Mouse (Mus musculus) heart, postnatal 4 days (tissue): ENCODE results near the gene Ganab. TPM values are rescaled to one million over a fixed set of nuclear protein-coding genes. Genes with fewer than 3 reads are reported as not detected.
"Not testable (repeated sequence)": the region's sequence is repeated elsewhere in the genome, so short reads cannot be mapped to it uniquely, and the experiment has no call there.

ENCODE experiments used
- DNase-seq: peaks from one replicate; pipeline ENCODE4 v3.0.0; 2021
- total RNA-seq, 2 experiments: library from RNA; stranded (reverse); gene quantifications; 2 replicates each; pipeline ENCODE4 v1.2.3; 2021

Ganab gene
- total RNA-seq, 2 experiments from 2014 or later: 80.9 to 83.7 TPM

GRCm38 (mm10) chr19:8888511-8889385, 9.1 kb upstream of the Ganab start, which contains the start of the genes 1810009A15Rik and Gm49416:
Gene 1810009A15Rik, plus strand, starts transcription at chr19:8888853.
Gene Gm49416, plus strand, starts transcription at chr19:8888926.
- DNase-seq: peak; percentile 96

- DNase-seq: peak; percentile 90
These were observed 4.8 kb upstream of the Ganab start, which contains the start of gene Ints5 for GRCm38 (mm10) chr19:8892829-8893766. Gene Ints5, plus strand, starts transcription at chr19:8893005.

GRCm38 (mm10) chr19:8895397-8895960, 2.4 kb upstream of the Ganab start:
- no peak for DNase-seq

- not testable (repeated sequence) for DNase-seq
These were observed 1.6 kb upstream of the Ganab start for GRCm38 (mm10) chr19:8896231-8896630.

- DNase-seq: peak; percentile 59
These were observed 533 bp upstream of the Ganab start for GRCm38 (mm10) chr19:8897211-8897864.

- no peak for DNase-seq
These were observed 705 bp downstream of the Ganab start for GRCm38 (mm10) chr19:8898576-8898975.

- peak; percentile 31 for DNase-seq
These were observed 1.2 kb downstream of the Ganab start for GRCm38 (mm10) chr19:8899079-8899478.

- no peak for DNase-seq
These were observed 5.5 kb downstream of the Ganab start for GRCm38 (mm10) chr19:8903412-8903811.

GRCm38 (mm10) chr19:8908531-8908930, 10.7 kb downstream of the Ganab start:
- no peak for DNase-seq

GRCm38 (mm10) chr19:8911810-8912209, 13.9 kb downstream of the Ganab start:
- no peak for DNase-seq

GRCm38 (mm10) chr19:8914212-8914611, 16.3 kb downstream of the Ganab start:
- DNase-seq: no peak

GRCm38 (mm10) chr19:8919000-8919399, 21.1 kb downstream of the Ganab start:
- DNase-seq: no peak

GRCm38 (mm10) chr19:8919684-8920072, 21.8 kb downstream of the Ganab start:
- DNase-seq: no peak

- peak; percentile 97 for DNase-seq
These were observed 22.3 kb downstream of the Ganab start, which contains the start of gene B3gat3 for GRCm38 (mm10) chr19:8920073-8920736. Gene B3gat3, plus strand, starts transcription at chr19:8920374.

- DNase-seq: no peak
These were observed 23.0 kb downstream of the Ganab start for GRCm38 (mm10) chr19:8920836-8921291.

- DNase-seq: no peak
These were observed 23.9 kb downstream of the Ganab start for GRCm38 (mm10) chr19:8921741-8922140.

GRCm38 (mm10) chr19:8926766-8927165, 28.9 kb downstream of the Ganab start:
- DNase-seq: no peak

GRCm38 (mm10) chr19:8927891-8928525, 30.1 kb downstream of the Ganab start:
- DNase-seq: no peak

- no peak for DNase-seq
These were observed 30.9 kb downstream of the Ganab start for GRCm38 (mm10) chr19:8928689-8929223.
